Mouse (Mus musculus) retina, embryonic 14.5 days (tissue): ENCODE measurements around the gene Bak1.
"Not testable (repeated sequence)": the region's sequence is repeated elsewhere in the genome, so short reads cannot be mapped to it uniquely, and the experiment has no call there.

Experiments
- DNase-seq: peaks from one replicate; pipeline ENCODE4 v3.0.0-alpha.2; 2015; ENCODE audit warnings: low spot score

Bak1 gene

GRCm38 (mm10) chr17:26979426-26979825, 49.4 kb downstream of the Bak1 start:
- DNase-seq = no peak

- DNase-seq = not testable (repeated sequence)
Measured at GRCm38 (mm10) chr17:26977354-26977753, 51.5 kb downstream of the Bak1 start.

- no peak for DNase-seq
Measured at GRCm38 (mm10) chr17:26975415-26975814, 53.4 kb downstream of the Bak1 start.

- no peak for DNase-seq
Measured at GRCm38 (mm10) chr17:26974547-26974946, 54.3 kb downstream of the Bak1 start.

GRCm38 (mm10) chr17:26972703-26973574, 55.9 kb downstream of the Bak1 start, which contains the start of gene Zbtb9:
Gene Zbtb9, plus strand, starts transcription at chr17:26973167.
- DNase-seq = peak; percentile 96

- DNase-seq = no peak
Measured at GRCm38 (mm10) chr17:26972107-26972506, 56.7 kb downstream of the Bak1 start.

- DNase-seq = no peak
Measured at GRCm38 (mm10) chr17:26971247-26971905, 57.4 kb downstream of the Bak1 start.

GRCm38 (mm10) chr17:26970221-26970620, 58.6 kb downstream of the Bak1 start:
- no peak for DNase-seq
